Mouse (Mus musculus): ENCODE measurements around the gene Snx18. TPM values are rescaled to one million over a fixed set of nuclear protein-coding genes. Genes with fewer than 3 reads are reported as not detected.

Gene Snx18
- total RNA-seq, 2 experiments from 2014 or later: 22.3 to 24.9 TPM

DNA sequence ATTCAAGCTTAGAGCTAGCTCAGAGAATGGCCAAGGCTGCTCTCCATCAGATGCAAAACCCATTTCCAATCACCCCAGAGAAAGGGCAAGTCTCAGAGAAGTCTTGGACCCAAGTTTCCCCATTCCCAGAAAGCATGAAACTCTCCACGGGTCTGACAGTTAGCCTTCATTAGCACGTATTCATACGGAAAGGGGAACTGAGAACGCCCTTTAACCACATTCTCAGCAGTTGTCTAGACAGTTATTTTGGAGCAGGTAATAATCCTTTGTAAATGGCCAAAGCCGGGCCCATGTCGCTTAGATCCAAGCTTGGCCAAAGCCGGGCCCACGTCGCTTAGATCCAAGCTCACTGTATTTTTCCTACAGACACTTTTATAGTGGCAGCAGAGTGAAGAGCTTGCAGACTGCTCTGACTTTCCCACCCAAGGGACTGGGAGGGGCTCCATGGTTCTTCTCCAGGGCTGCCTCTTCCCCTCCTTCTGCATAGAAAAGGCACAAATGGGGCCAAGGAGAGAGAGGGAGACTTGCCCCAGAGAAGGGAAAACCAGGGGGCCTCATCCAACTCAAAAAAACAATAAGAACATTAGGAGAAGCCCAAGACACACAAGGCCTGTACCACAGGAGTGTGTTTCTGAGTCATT lies 46.2 kb downstream of the Snx18 start:
- no peak for DNase-seq (ENCODE audit: low spot score in 2 of 2)

DNA sequence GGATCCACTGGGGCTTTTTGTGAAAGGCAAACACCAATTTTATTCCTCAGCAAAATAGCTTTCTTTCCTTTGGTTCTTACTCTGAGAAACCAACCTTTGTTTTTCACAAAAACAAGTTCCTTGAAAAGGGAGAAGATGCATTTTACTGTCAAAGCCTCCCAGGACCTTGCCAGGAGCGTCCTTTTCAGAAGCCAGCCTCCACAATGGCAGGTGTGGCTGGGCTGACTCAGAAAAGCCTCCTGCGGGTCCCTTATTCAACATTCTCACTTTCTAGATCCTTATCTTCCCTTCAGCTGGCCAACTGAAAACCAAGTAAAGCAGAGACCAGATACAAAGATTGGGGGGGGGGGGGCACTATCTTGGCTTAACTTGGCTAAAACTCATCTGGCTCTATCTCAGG lies 48.8 kb downstream of the Snx18 start:
- no peak for DNase-seq (ENCODE audit: low spot score in 2 of 2)

DNA sequence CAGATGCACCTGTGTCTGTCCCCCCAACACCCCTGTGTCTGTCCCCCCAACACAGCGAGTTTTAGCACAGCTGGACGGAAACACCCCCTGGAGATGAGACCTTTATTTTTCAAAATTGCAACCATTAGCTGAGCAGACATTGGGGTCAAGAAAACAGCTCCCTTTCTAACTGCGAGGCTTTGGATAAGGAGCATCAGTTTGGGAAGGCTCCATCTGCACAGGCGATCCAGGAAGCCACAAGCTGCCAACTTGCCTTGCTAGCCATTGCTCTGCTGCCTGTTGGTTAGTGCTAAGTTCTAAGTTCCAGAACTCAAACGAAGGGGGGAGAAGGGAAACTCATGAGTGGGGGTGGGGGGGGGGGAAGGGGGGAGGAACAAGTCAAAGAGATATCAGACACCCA lies 51.4 kb downstream of the Snx18 start:
- no peak for DNase-seq (ENCODE audit: low spot score in 2 of 2)

DNA sequence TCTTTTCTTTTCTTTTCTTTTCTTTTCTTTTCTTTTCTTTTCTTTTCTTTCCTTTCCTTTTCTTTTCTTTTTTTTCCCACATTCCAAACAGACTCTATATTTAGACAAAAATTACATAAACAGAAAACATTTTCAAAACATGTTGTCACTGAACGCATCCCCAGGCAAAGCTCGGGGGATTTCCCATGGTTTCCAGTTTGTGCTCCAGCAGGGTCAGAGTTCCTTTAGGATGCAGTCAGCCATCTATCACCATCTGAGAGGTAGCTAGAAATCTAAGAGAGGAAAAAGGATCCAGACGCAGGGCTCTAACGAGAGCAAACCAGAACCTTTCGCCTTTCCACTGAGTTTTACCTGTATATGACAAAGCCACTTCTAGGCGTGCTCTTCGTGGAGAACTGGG lies 52.0 kb downstream of the Snx18 start:
- DNase-seq (ENCODE audit: low spot score in 2 of 2): no peak

DNA sequence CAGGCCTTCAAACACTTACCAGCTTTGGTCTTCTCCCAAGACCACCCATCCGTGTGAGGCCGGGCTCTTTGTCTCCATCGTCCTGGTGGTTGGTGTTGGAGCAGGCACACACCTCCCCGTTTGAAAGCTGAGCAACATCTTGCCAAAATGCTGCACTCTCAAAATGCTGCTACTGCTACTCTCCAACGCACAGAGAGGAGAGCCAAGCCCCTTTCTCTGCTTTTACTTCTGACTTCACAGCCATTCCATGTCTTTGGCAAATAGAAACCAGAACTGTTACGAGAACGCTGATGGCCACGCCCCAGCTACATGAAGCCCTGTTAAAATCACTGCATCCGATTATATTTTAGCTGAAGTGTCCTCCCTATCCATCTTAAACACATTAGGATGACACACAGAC lies 58.7 kb downstream of the Snx18 start:
- DNase-seq (ENCODE audit: low spot score in 2 of 2): no peak

DNA sequence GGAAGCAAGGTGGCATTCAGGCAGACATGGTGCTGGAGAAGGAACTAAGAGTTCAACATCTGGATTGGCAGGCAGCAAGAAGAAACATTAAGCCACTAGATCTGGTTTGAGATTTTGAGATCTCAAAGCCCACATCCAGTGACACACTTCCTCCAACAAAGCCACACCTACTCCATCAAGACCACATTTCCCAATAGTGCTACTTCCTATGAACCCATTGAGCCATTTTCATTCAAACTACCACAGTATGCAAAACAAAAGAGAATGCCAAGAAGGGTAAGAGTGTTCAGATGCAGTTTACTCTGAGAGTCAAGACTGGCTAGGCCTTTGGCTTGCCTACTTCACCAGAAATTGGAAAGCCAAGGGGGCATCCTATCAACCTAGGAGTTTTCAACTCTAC lies 61.8 kb downstream of the Snx18 start:
- no peak for DNase-seq (ENCODE audit: low spot score in 2 of 2)

DNA sequence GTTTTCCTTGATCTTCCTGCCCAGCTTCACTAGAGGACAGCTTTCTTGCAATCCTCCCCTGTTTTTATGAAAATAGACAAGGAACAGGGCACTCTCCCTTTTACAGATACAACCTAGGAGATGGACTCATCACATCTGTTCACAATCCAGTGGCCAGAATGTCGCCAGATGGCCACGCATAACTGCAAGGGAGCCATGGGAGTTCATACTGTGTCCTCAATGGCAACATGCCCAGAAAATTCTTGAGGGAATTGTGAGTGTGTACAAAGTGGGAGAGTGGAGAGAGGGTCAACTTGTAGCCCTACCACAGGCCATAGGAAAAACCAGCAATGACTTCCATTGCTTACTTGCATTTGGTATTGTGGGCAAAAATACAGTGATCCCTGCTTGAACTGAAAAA lies 63.1 kb downstream of the Snx18 start:
- no peak for DNase-seq (ENCODE audit: low spot score in 2 of 2)

DNA sequence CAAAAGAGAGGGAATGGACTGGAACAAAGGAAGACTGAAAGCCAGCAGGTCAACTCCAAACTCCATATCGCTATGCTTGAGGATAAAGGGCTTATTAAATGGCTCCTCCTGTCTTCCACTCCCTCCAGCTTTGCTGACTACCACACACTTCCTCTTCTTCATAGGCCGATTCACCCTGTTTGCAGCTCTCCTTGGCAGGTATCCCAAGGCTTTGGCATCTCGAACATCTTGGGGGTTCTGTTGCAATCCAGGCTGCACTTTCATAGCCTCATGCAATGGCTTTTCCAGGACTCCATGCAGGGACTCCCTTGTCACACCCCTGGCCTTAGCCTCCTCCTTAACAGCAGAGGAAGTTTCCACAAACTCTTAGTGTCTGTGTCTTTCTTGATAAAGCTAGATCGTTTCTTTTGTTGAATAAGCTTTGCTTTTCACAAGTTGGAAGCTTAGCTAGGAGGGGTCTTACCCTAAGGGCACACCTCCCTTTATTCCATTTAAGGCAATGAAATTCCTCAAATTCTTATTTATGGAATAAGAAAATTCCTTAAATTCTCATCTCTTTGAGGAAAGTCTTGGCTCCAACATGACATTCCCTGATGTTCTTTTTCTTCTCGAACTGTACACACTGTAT lies 64.6 kb downstream of the Snx18 start:
- no peak for DNase-seq (ENCODE audit: low spot score in 2 of 2)

DNA sequence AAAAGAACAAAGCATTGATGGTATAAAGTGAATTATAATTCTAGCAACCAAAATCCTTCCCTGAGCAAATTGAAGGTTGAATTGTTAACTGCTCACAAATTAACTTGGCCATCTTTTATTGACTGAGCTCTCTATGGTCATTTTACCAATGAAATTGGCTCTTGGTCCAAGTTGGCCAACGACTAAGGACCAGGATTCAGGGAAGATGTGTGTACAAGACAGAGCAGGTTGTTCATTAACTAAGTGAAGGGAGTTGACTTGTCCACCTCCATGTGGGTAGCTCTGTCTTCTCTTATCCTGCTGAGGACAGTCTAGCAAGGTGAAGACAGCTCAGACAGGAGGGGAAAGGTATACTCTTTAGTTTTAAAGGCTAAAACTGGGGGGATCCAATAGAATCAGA lies 66.0 kb downstream of the Snx18 start:
- DNase-seq (ENCODE audit: low spot score in 2 of 2): no peak

DNA sequence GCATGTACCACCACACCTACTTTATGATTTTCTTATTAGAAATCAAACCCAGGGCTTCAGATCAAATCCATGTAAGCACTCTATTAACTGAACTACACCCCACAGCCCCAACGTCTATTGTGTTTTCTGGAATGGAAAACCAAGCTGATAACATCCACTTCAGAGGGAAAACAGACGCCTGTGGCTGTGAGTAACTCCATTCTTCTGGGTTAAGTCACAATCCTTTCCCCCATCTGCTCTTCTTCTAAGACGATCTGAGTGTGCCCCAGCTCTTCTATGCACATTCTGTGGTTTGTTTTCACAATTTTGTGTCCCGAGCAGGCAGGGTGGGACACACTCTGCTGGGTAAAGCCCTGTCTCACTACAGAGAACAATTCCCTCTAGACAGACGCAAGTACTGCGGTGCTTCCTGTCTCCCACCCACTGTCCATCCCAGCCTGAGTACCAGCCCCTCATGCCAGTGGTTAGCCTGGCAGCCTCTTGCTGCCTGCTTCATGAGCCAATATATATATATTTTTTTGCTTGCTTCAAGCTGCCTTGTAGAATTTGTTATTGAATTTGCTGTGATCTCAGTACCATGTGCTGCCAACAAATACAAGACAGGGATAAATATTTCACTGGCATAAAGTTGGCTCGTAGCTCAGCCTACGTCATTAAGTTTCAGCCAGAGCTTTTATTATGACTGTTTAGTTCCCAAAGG lies 67.3 kb downstream of the Snx18 start:
- peak in 1 of 2 experiments; percentile 6 for DNase-seq (ENCODE audit: low spot score in 2 of 2)

DNA sequence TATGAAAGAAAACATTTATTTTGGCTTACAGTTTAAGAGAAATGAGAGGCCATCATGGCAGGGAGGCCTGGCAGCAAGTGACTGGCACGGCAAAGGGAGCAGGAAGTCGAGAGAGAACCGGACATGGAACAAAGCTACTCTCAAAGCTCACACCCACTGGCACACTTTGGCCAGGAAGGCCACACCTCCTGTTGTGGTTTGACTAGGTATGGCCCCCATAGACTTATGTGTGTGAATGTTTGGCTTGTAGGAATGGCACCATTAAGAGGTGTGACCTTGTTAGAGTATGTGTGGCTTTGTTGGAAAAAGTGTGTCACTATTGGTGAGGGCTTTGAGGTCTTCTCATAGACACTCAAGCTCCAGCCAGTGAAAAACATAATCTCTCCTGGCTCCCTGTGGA lies 69.3 kb downstream of the Snx18 start:
- DNase-seq (ENCODE audit: low spot score in 2 of 2): no peak

DNA sequence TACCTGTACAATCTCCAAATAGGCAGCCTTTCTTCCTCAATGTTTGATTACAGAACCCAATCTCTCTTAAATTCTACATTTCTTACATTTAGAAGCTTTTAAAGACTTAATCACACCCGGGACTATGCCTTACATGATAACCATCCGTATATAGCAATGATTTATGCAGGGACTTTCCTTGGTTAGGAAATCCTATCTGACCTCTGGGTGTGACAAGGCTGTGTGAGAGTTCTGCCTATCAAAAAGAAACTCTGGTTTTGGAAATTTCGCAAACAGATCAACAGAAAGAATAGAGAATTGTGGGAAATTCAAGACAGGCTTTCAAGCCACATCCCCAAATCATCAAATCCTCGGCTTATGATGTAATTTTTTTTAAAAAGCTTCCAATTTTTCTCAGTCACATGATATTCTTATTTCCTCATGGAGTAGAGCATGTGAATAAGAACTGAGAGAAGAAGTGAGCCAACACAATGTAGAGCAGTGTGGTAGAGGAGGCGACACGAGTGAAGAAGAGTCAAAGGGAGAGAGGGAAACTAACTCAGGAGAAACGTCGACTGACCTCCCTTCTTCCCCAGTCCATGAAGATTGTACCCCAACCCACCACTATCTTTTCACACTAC lies 70.4 kb downstream of the Snx18 start:
- no peak for DNase-seq (ENCODE audit: low spot score in 2 of 2)

DNA sequence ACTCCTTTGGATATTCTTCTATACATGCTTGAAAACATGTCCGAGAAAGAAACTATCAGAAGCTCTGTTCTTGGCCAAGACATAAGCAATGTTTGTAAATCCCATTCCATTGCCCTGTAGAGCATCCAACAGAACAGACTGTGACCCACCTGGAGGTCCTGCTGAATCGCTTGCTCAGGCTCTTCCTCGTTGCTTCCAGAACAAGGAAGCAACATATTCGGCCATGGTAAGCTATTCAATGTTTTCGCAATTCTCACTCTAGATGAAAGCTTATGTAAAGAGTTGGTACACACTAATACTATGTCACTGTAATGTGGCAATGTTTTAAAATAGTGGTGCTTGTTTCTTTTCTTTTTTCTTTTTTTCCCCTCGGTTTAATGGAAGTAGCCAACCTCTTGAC lies 76.0 kb downstream of the Snx18 start:
- DNase-seq (ENCODE audit: low spot score in 2 of 2): no peak

Other genes starting within 250 kb of the Snx18 start
- gene Hspb3, start 45.1 kb upstream of the Snx18 start, total RNA-seq (2021): not detected
- gene Arl15, start 175.9 kb upstream of the Snx18 start, total RNA-seq (2021): 10 to 100 TPM; 27.3 to 30.0 TPM

All from adrenal gland, adult 18-20 months (tissue).